Mouse (Mus musculus): ENCODE measurements around the gene Zfand3.

The Zfand3 gene

GRCm38 (mm10) chr17:30061100-30061837, 56.7 kb downstream of the Zfand3 start:
- ChIA-PET POLR2A (interaction anchor here in 1 of 4 experiments (0.5 to 0.7 kb wide), 3 partner anchors 561 to 913 kb away, joined by 3 to 4 read pairs (median 3); no protein-coding TSS in a partner anchor), CTCF (interaction anchor here in 2 of 4 experiments (0.5 to 0.6 kb wide), 3 partner anchors 17 to 486 kb away, joined by 3 to 11 read pairs (median 4); no protein-coding TSS in a partner anchor)

GRCm38 (mm10) chr17:30063849-30064248, 59.3 kb downstream of the Zfand3 start:
- ChIA-PET POLR2A (interaction anchor here in 3 of 4 experiments (0.6 to 2.3 kb wide), 9 partner anchors 9 to 608 kb away, joined by 3 to 7 read pairs (median 3); no protein-coding TSS in a partner anchor), CTCF (interaction anchor here in 2 of 4 experiments (0.6 to 0.7 kb wide), 3 partner anchors 44 to 1097 kb away, joined by 5 to 11 read pairs (median 7); no protein-coding TSS in a partner anchor)

- POLR2A ChIA-PET: interaction anchor here in 2 of 4 experiments (0.6 to 2.3 kb wide), 7 partner anchors 8 to 1078 kb away, joined by 3 to 7 read pairs (median 3); no protein-coding TSS in a partner anchor
- CTCF ChIA-PET: interaction anchor here in 2 of 4 experiments (0.5 to 0.6 kb wide), 2 partner anchors 43 to 216 kb away, joined by 8 to 11 read pairs; no protein-coding TSS in a partner anchor
Measured at GRCm38 (mm10) chr17:30064746-30065145, 60.2 kb downstream of the Zfand3 start.

GRCm38 (mm10) chr17:30069776-30070175, 65.2 kb downstream of the Zfand3 start:
- ChIA-PET CTCF (interaction anchor here in 2 of 4 experiments (0.5 to 1.1 kb wide), 2 partner anchors 94 to 241 kb away, joined by 3 to 4 read pairs; no protein-coding TSS in a partner anchor), POLR2A (interaction anchor here in 1 of 4 experiments (1.1 kb wide), 1 partner anchor 66 kb away, joined by 3 read pairs; no protein-coding TSS in a partner anchor)

- POLR2A ChIA-PET: interaction anchor here in 2 of 4 experiments (1.1 to 2.5 kb wide), 2 partner anchors 26 to 67 kb away, joined by 3 to 9 read pairs; no protein-coding TSS in a partner anchor
- CTCF ChIA-PET: interaction anchor here in 1 of 4 experiments (1.1 kb wide), 1 partner anchor 95 kb away, joined by 3 read pairs; no protein-coding TSS in a partner anchor
Measured at GRCm38 (mm10) chr17:30070631-30071030, 66.1 kb downstream of the Zfand3 start.

GRCm38 (mm10) chr17:30072613-30073012, 68.1 kb downstream of the Zfand3 start:
- ChIA-PET CTCF (no interaction called here), POLR2A (interaction anchor here in 1 of 4 experiments (0.6 to 2.5 kb wide), 3 partner anchors 8 to 435 kb away, joined by 3 to 9 read pairs (median 6); no protein-coding TSS in a partner anchor)

GRCm38 (mm10) chr17:30075896-30076295, 71.4 kb downstream of the Zfand3 start:
- POLR2A ChIA-PET: interaction anchor here in 2 of 4 experiments (0.6 to 1.7 kb wide), 7 partner anchors 10 to 625 kb away, joined by 3 to 7 read pairs (median 3); no protein-coding TSS in a partner anchor
- CTCF ChIA-PET: interaction anchor here in 2 of 4 experiments (0.5 to 0.8 kb wide), 3 partner anchors 47 to 115 kb away, joined by 3 to 4 read pairs (median 3); no protein-coding TSS in a partner anchor

- ChIA-PET CTCF (no interaction called here), POLR2A (interaction anchor here in 2 of 4 experiments (0.5 to 1.8 kb wide), 4 partner anchors 10 to 1028 kb away, joined by 3 to 4 read pairs (median 4); no protein-coding TSS in a partner anchor)
Measured at GRCm38 (mm10) chr17:30084007-30084406, 79.5 kb downstream of the Zfand3 start.

- ChIA-PET CTCF (no interaction called here), POLR2A (interaction anchor here in 1 of 4 experiments (0.7 to 0.9 kb wide), 2 partner anchors 11 to 32 kb away, joined by 3 to 7 read pairs; no protein-coding TSS in a partner anchor)
Measured at GRCm38 (mm10) chr17:30086695-30087094, 82.2 kb downstream of the Zfand3 start.

- CTCF ChIA-PET: interaction anchor here in 1 of 4 experiments (0.6 kb wide), 1 partner anchor 114 kb away, joined by 3 read pairs; no protein-coding TSS in a partner anchor
Measured at GRCm38 (mm10) chr17:30088431-30088830, 83.9 kb downstream of the Zfand3 start.

GRCm38 (mm10) chr17:30090416-30090815, 85.9 kb downstream of the Zfand3 start:
- ChIA-PET POLR2A (interaction anchor here in 1 of 4 experiments (0.7 to 1.4 kb wide), 6 partner anchors 9 to 69 kb away, joined by 3 to 5 read pairs (median 4); no protein-coding TSS in a partner anchor), CTCF (interaction anchor here in 2 of 4 experiments (0.6 to 0.7 kb wide), 2 partner anchors 754 to 1041 kb away, joined by 3 to 8 read pairs; no protein-coding TSS in a partner anchor)

More at GRCm38 (mm10) chr17:30088431-30088830, 83.9 kb downstream of the Zfand3 start:
- POLR2A ChIA-PET: no interaction called here

- POLR2A ChIA-PET: interaction anchor here in 1 of 4 experiments (0.5 to 0.7 kb wide), 2 partner anchors 30 to 47 kb away, joined by 3 to 6 read pairs; no protein-coding TSS in a partner anchor
- CTCF ChIA-PET: no interaction called here
Measured at GRCm38 (mm10) chr17:30093148-30093749, 88.7 kb downstream of the Zfand3 start.

GRCm38 (mm10) chr17:30097156-30097555, 92.6 kb downstream of the Zfand3 start:
- ChIA-PET POLR2A (interaction anchor here in 1 of 4 experiments (0.6 kb wide), 1 partner anchor 1586 kb away, joined by 4 read pairs; no protein-coding TSS in a partner anchor), CTCF (interaction anchor here in 1 of 4 experiments (1.1 kb wide), 1 partner anchor 166 kb away, joined by 3 read pairs; no protein-coding TSS in a partner anchor)

- ChIA-PET POLR2A (interaction anchor here in 1 of 4 experiments (0.7 kb wide), 1 partner anchor 24 kb away, joined by 3 read pairs; no protein-coding TSS in a partner anchor), CTCF (interaction anchor here in 1 of 4 experiments (1.1 kb wide), 1 partner anchor 167 kb away, joined by 3 read pairs; no protein-coding TSS in a partner anchor)
Measured at GRCm38 (mm10) chr17:30097677-30098076, 93.1 kb downstream of the Zfand3 start.

- CTCF ChIA-PET: interaction anchor here in 1 of 4 experiments (1.1 kb wide), 1 partner anchor 15 kb away, joined by 3 read pairs; no protein-coding TSS in a partner anchor
- POLR2A ChIA-PET: interaction anchor here in 2 of 4 experiments (0.6 to 1.9 kb wide), 4 partner anchors 9 to 15 kb away, joined by 3 to 5 read pairs (median 5); no protein-coding TSS in a partner anchor
Measured at GRCm38 (mm10) chr17:30099670-30100069, 95.1 kb downstream of the Zfand3 start.

- ChIA-PET POLR2A (interaction anchor here in 2 of 4 experiments (0.7 to 1.6 kb wide), 4 partner anchors 9 to 26 kb away, joined by 3 to 4 read pairs (median 4); no protein-coding TSS in a partner anchor), CTCF (interaction anchor here in 1 of 4 experiments (0.6 kb wide), 1 partner anchor 10 kb away, joined by 3 read pairs; no protein-coding TSS in a partner anchor)
Measured at GRCm38 (mm10) chr17:30101801-30102200, 97.3 kb downstream of the Zfand3 start.

- POLR2A ChIA-PET: interaction anchor here in 3 of 4 experiments (0.8 to 1.6 kb wide), 6 partner anchors 10 to 127 kb away, joined by 3 to 5 read pairs (median 4); no protein-coding TSS in a partner anchor
- CTCF ChIA-PET: no interaction called here
Measured at GRCm38 (mm10) chr17:30103005-30103404, 98.5 kb downstream of the Zfand3 start.
